Mouse (Mus musculus): ENCODE data around the gene Nxt2.

GRCm38 (mm10) chrX:142285905-142286304 is 59.3 kb downstream of the Nxt2 start:
- no peak for TF ChIP-seq CTCF (IDR thresholded peaks at IDR 0.05; ENCODE audit: extremely low read depth, insufficient read depth, low read length)
- TF ChIP-seq POLR2A (IDR thresholded peaks at IDR 0.05; ENCODE audit: extremely low read depth, insufficient read depth, low read length) = no peak

Data from cortical plate, adult 2 months (tissue).